Comparison of ENCODE assay signal across 23 mouse cellular contexts in the genomic region with DNA sequence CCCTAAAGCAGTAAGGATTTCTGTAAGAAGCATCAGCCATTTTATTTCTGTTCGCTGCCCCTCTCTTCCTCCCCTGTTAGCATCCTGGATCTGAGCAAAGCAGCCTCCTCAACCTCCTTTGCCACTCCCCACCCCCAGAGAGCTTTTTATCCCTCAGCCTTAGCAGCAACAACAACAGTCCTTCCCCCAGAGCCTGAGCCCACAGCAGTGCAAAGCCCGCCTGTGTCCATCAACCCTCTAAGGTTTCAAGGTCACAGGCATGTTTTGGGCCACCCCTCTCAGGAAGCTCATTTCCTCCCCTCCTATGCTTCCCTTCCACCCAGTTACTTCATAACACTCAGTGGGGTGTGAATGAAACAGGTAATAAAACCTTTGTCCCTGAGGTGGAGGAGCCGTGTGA.
A peak's percentile ranks its signal among the peaks of the same experiment; 100 is the strongest.
DNase-seq lines count a peak whose midpoint lies in the region; ATAC-seq lines count a peak whose summit lies in the region.
"Had no signal": no experiment of that assay in that cellular context is flagged by ENCODE, and none has a peak within 500 bp of the region (broad histone marks: within the 10 kb centered on the region; RNA-seq: fewer than 3 reads in every experiment).

No protein-coding gene starts in this region.

- 20% methylated on average over 3 of the region's 3 CpGs for WGBS in kidney, embryonic 16.5 days
- 41% methylated on average over 3 of the region's 3 CpGs for WGBS in neural tube, embryonic 14.5 days

- no peaks in the 10 kb centered on the region for H3K4me1 ChIP-seq in kidney, embryonic 16.5 days (ENCODE audit: insufficient read depth, low read length)
- H3K4me1 ChIP-seq in neural tube, embryonic 14.5 days (ENCODE audit: control insufficient read depth, insufficient read depth, low read length), result peaks cover 13% of the 10 kb centered on the region; the same call in 1 of the 2 replicates
- H3K4me1 ChIP-seq: forebrain, embryonic 15.5 days; stomach, embryonic 15.5 days had no signal

- no peak overlapping the region for H3K9ac ChIP-seq in kidney, embryonic 16.5 days (replicated peaks; ENCODE audit: low read length)
- no peak overlapping the region for H3K9ac ChIP-seq in neural tube, embryonic 14.5 days (replicated peaks; ENCODE audit: low read depth, low read length)
- H3K9ac ChIP-seq: embryonic facial prominence, embryonic 12.5 days; forebrain, embryonic 15.5 days; hindbrain, embryonic 15.5 days; midbrain, embryonic 12.5 days; stomach, embryonic 15.5 days had no signal

- 0 out of 2 replicates have a peak overlapping the region, but pooled peaks have one; percentile 11 for H3K27ac ChIP-seq in kidney, embryonic 16.5 days (ENCODE audit: low read length)
- 0 out of 2 replicates have a peak overlapping the region, but pooled peaks have one; percentile 52 for H3K27ac ChIP-seq in neural tube, embryonic 14.5 days (ENCODE audit: low read depth, low read length)
- H3K27ac ChIP-seq: embryonic facial prominence, embryonic 12.5 days; forebrain, embryonic 15.5 days; heart, adult 2 months; hindbrain, embryonic 15.5 days; midbrain, embryonic 12.5 days; stomach, embryonic 15.5 days had no signal

- no peaks in the 10 kb centered on the region for H3K27me3 ChIP-seq in kidney, embryonic 16.5 days (ENCODE audit: insufficient read depth, low read length)
- H3K27me3 ChIP-seq in neural tube, embryonic 14.5 days (ENCODE audit: control insufficient read depth, insufficient read depth, low read length), result no peaks in the 10 kb centered on the region
- H3K27me3 ChIP-seq: embryonic facial prominence, embryonic 12.5 days; forebrain, embryonic 15.5 days; hindbrain, embryonic 15.5 days; midbrain, embryonic 12.5 days; stomach, embryonic 15.5 days had no signal

- no peaks in the 10 kb centered on the region for H3K36me3 ChIP-seq in kidney, embryonic 16.5 days (ENCODE audit: insufficient read depth, low read length)
- H3K36me3 ChIP-seq in neural tube, embryonic 14.5 days (ENCODE audit: control insufficient read depth, insufficient read depth, low read length), result no peaks in the 10 kb centered on the region
- H3K36me3 ChIP-seq: embryonic facial prominence, embryonic 12.5 days; forebrain, embryonic 15.5 days; hindbrain, embryonic 15.5 days; midbrain, embryonic 12.5 days; stomach, embryonic 15.5 days had no signal

- 0 out of 2 replicates have a peak, but pooled peaks have one; percentile 38 for ATAC-seq in frontal cortex, adult (ENCODE audit: low TSS enrichment)
- ATAC-seq in kidney, embryonic 16.5 days (ENCODE audit: low FRiP score, low TSS enrichment), result peak; percentile 91
- peak; percentile 41; the same call in 1 of the 2 replicates for ATAC-seq in neural tube, embryonic 14.5 days (ENCODE audit: low read depth)
- ATAC-seq: forebrain, embryonic 15.5 days; intestine, embryonic 16.5 days had no signal

- no peak overlapping the region for H3K4me3 ChIP-seq in kidney, embryonic 16.5 days (ENCODE audit: low read length)
- H3K4me3 ChIP-seq in neural tube, embryonic 14.5 days (ENCODE audit: low read depth, low read length), result no peak overlapping the region
- H3K4me3 ChIP-seq: embryonic facial prominence, embryonic 12.5 days; forebrain, embryonic 15.5 days; heart, adult 2 months; hindbrain, embryonic 15.5 days; midbrain, embryonic 12.5 days; stomach, embryonic 15.5 days had no signal

- DNase-seq in frontal cortex, postnatal 36 days (ENCODE audit: low spot score in 2 of 2), result no peak
- DNase-seq in kidney, postnatal 14 days, result no peak
- no peak for DNase-seq in neural tube, embryonic 10.5 days (ENCODE audit: extremely low spot score, low spot score)
- DNase-seq in T-cell, adult 2 months (ENCODE audit: low spot score), result no peak
- DNase-seq in lung, postnatal 36 days, result no peak
- DNase-seq: adrenal gland, adult 2 months; cerebellum, adult 11 months; cerebellum, adult 9-11 months; gastrocnemius, postnatal 25 days; heart, adult 2 months; kidney, postnatal 36 days; layer of hippocampus, postnatal 36 days; thymus, adult 18-20 months; thymus, postnatal 36 days had no signal

- H3K9me3 ChIP-seq in kidney, embryonic 16.5 days (ENCODE audit: low read length), result no peaks in the 10 kb centered on the region
- no peaks in the 10 kb centered on the region for H3K9me3 ChIP-seq in neural tube, embryonic 14.5 days (ENCODE audit: control insufficient read depth, low read length)
- H3K9me3 ChIP-seq: embryonic facial prominence, embryonic 12.5 days; forebrain, embryonic 15.5 days; hindbrain, embryonic 15.5 days; midbrain, embryonic 12.5 days; stomach, embryonic 15.5 days had no signal

- no peak overlapping the region for H3K4me2 ChIP-seq in kidney, embryonic 16.5 days (replicated peaks; ENCODE audit: low read depth, low read length)
- no peak overlapping the region for H3K4me2 ChIP-seq in neural tube, embryonic 14.5 days (ENCODE audit: low read depth, low read length)
- H3K4me2 ChIP-seq: embryonic facial prominence, embryonic 12.5 days; forebrain, embryonic 15.5 days; hindbrain, embryonic 15.5 days; midbrain, embryonic 12.5 days; stomach, embryonic 15.5 days had no signal

Comparison
In these comparisons a context has a peak if more than half of its experiments do, and no peak if none do; other contexts are left out.
1. ATAC-seq: peak in every context shown above with its lines; median percentile 91 in kidney, embryonic 16.5 days; 41 in neural tube, embryonic 14.5 days; 38 in frontal cortex, adult.